Mouse (Mus musculus): ENCODE measurements around the gene Nsun6. TPM values are rescaled to one million over a fixed set of nuclear protein-coding genes. Genes with fewer than 3 reads are reported as not detected.
A peak's percentile ranks its signal among the peaks of the same experiment; 100 is the strongest.

The Nsun6 gene
- total RNA-seq (2014; rRNA removed): 4.8 and 5.8 TPM in 2 replicates
- 0.80 and 1.5 TPM in 2 replicates for polyA plus RNA-seq (2012; rRNA removed)

DNA sequence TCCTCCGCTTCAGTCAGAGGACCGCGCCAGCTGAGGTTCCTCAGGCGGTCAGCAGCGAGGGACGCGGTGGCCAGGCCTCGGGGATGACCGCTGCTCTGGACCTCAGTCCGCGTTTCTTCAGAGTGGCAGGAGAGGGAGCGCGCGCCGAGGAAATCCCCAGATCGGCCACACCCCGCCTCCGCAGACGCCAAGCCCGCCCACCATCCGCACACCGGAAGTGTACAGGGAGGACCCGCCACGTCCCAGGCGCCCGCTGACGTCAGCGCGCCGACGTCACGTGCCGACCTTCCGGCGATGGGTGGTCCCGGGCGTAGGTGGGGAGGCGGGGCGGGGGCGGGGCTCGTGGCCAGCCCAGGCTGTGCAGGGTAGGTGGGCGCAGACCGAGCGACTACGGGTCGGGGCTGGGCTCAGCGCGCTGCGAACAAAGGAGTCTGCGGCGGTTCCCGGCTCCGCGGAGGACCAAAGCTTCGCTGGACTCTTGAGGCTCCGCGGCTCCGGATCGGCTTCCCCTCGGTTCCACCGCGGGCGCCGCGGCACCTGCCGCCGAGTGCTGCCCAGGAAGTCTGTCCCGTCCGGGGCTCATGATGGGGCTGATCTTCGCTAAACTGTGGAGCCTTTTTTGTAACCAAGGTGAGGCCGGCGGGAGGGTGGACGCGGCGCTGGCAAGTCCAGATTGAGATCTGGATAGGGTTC is at the start of gene Nsun6:
TSS of gene Nsun6 (minus strand) at position 125 of the 693 bp plus-strand sequence.
- peak within 1 kb of the TSS; percentile 87 for H3K27ac ChIP-seq (replicated peaks; ENCODE audit: insufficient read depth, low read depth, low read length)
- no peaks in the 10 kb centered on the region for H3K27me3 ChIP-seq (ENCODE audit: control insufficient read depth, insufficient read depth, low read length)
- peaks cover 11% of the 10 kb centered on the region for H3K4me1 ChIP-seq (ENCODE audit: control insufficient read depth, insufficient read depth, low read length)
- peak within 1 kb of the TSS; percentile 73 for H3K4me3 ChIP-seq (ENCODE audit: insufficient read depth, low read depth, low read length)
- peak within 1 kb of the TSS; percentile 83 for H3K9ac ChIP-seq (ENCODE audit: low read depth, low read length)
- peak; percentile 81 for DNase-seq (ENCODE audit: extremely low read depth, low read depth, low spot score)
- peaks cover 7% of the 10 kb centered on the region for H3K79me2 ChIP-seq (ENCODE audit: control insufficient read depth, insufficient read depth, low read length)
- under 1% methylated on average over 75 of the region's 75 CpGs for WGBS
- peaks cover 8% of the 10 kb centered on the region for H3K36me3 ChIP-seq (ENCODE audit: control insufficient read depth, insufficient read depth, low read length)
- TF ChIP-seq POLR2A (IDR thresholded peaks at IDR 0.05; ENCODE audit: extremely low read depth, insufficient read depth, low read length) (peak; percentile 75), CTCF (IDR thresholded peaks at IDR 0.05; ENCODE audit: low read depth, low read length) (peak; percentile 67)

DNA sequence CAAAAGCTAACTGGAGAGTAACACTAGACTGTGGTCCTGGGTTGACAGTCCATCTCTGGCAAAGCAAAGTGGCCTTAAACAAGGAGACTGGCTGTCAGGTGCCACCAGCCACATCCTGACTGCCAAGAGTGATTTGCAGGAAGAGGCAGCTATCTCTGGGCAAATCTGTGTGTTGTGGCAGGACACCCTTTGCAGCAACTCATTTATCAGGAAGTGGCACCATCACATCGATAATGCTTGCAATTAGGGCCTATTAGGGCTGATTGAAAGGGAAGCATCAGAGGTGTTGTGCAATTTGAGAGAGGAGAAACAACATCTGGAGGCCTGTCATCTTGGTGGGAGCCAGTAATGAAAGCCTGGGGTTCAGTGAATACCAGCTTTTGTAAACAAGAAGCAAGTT is 49.5 kb upstream of the Nsun6 start:
- H3K27me3 ChIP-seq (ENCODE audit: control insufficient read depth, insufficient read depth, low read length): no peaks in the 10 kb centered on the region
- no peak overlapping the region for H3K4me3 ChIP-seq (ENCODE audit: insufficient read depth, low read depth, low read length)
- no peak overlapping the region for H3K27ac ChIP-seq (replicated peaks; ENCODE audit: insufficient read depth, low read depth, low read length)
- H3K4me1 ChIP-seq (ENCODE audit: control insufficient read depth, insufficient read depth, low read length): no peaks in the 10 kb centered on the region
- no peak overlapping the region for H3K9ac ChIP-seq (ENCODE audit: low read depth, low read length)
- TF ChIP-seq POLR2A (IDR thresholded peaks at IDR 0.05; ENCODE audit: extremely low read depth, insufficient read depth, low read length): no peak
- no peak for TF ChIP-seq CTCF (IDR thresholded peaks at IDR 0.05; ENCODE audit: low read depth, low read length)
- no peaks in the 10 kb centered on the region for H3K36me3 ChIP-seq (ENCODE audit: control insufficient read depth, insufficient read depth, low read length)
- H3K79me2 ChIP-seq (ENCODE audit: control insufficient read depth, insufficient read depth, low read length): no peaks in the 10 kb centered on the region
- 71% methylated on average over 1 of the region's 1 CpGs for WGBS
- no peak for DNase-seq (ENCODE audit: extremely low read depth, low read depth, low spot score)

DNA sequence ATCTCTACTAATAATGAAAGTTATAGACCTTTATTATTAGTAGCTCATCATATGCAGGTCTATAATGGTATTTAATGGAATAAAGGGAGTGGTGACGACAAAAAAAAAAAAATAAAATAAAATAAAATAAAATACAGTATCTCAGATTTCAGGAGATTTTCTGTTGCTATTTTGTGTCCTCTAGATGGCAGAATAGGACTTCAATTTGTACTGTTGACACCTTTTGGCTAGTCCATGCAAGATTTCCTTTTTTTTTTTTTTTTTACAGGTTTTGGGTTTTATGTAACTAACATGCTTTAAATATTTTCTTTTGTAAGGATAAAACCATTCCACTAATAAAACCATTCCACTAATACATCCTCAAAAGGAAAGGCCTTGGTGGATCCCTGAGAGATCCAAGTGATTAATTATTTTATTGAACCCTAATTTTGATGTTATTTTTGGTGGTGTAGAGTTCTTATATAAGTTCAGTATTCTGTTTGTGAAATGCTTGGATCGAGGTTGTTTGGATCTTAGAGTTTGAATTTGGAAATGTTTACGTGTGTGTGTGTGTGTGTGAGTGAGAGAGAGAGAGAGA is 41.7 kb upstream of the Nsun6 start:
- no peak overlapping the region for H3K4me3 ChIP-seq (ENCODE audit: insufficient read depth, low read depth, low read length)
- H3K27me3 ChIP-seq (ENCODE audit: control insufficient read depth, insufficient read depth, low read length): no peaks in the 10 kb centered on the region
- H3K4me1 ChIP-seq (ENCODE audit: control insufficient read depth, insufficient read depth, low read length): no peaks in the 10 kb centered on the region
- no peaks in the 10 kb centered on the region for H3K79me2 ChIP-seq (ENCODE audit: control insufficient read depth, insufficient read depth, low read length)
- H3K36me3 ChIP-seq (ENCODE audit: control insufficient read depth, insufficient read depth, low read length): no peaks in the 10 kb centered on the region
- no peak overlapping the region for H3K27ac ChIP-seq (replicated peaks; ENCODE audit: insufficient read depth, low read depth, low read length)
- 19% methylated on average over 3 of the region's 3 CpGs for WGBS
- peak; percentile 65 for DNase-seq (ENCODE audit: extremely low read depth, low read depth, low spot score)
- TF ChIP-seq POLR2A (IDR thresholded peaks at IDR 0.05; ENCODE audit: extremely low read depth, insufficient read depth, low read length) (no peak), CTCF (IDR thresholded peaks at IDR 0.05; ENCODE audit: low read depth, low read length) (no peak)
- no peak overlapping the region for H3K9ac ChIP-seq (ENCODE audit: low read depth, low read length)

GRCm38 (mm10) chr2:15087308-15087707 is 32.4 kb upstream of the Nsun6 start:
- H3K4me3 ChIP-seq (ENCODE audit: insufficient read depth, low read depth, low read length): no peak overlapping the region
- no peak overlapping the region for H3K27ac ChIP-seq (replicated peaks; ENCODE audit: insufficient read depth, low read depth, low read length)
- TF ChIP-seq POLR2A (IDR thresholded peaks at IDR 0.05; ENCODE audit: extremely low read depth, insufficient read depth, low read length) (no peak), CTCF (IDR thresholded peaks at IDR 0.05; ENCODE audit: low read depth, low read length) (no peak)
- H3K79me2 ChIP-seq (ENCODE audit: control insufficient read depth, insufficient read depth, low read length): no peaks in the 10 kb centered on the region
- no peak overlapping the region for H3K9ac ChIP-seq (ENCODE audit: low read depth, low read length)
- DNase-seq (ENCODE audit: extremely low read depth, low read depth, low spot score): no peak
- WGBS: 81% methylated on average over 1 of the region's 1 CpGs
- H3K27me3 ChIP-seq (ENCODE audit: control insufficient read depth, insufficient read depth, low read length): no peaks in the 10 kb centered on the region
- no peaks in the 10 kb centered on the region for H3K4me1 ChIP-seq (ENCODE audit: control insufficient read depth, insufficient read depth, low read length)
- 0 out of 2 replicates have a peak, but pooled peaks cover 1% of the 10 kb centered on the region for H3K36me3 ChIP-seq (ENCODE audit: control insufficient read depth, insufficient read depth, low read length)

DNA sequence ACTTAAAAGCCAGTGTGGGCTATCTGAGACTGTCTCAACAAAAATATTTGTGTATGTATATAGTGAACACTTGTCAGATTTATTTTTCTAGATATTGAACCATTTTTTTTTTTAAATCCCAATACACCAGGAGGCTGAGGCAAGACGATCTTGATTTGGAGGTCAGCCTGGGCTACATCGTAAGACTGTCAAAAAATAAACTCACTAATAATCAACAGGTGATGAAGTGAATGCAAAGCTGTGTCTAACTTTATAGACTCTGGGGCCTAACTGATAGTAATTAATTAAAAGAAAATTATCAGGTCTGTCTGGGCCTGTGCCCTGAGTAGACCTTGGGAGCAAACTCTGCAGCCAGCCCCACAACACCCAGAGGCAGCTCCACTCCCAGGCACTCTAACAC is 28.8 kb upstream of the Nsun6 start:
- H3K79me2 ChIP-seq (ENCODE audit: control insufficient read depth, insufficient read depth, low read length): no peaks in the 10 kb centered on the region
- H3K9ac ChIP-seq (ENCODE audit: low read depth, low read length): no peak overlapping the region
- H3K4me1 ChIP-seq (ENCODE audit: control insufficient read depth, insufficient read depth, low read length): no peaks in the 10 kb centered on the region
- DNase-seq (ENCODE audit: extremely low read depth, low read depth, low spot score): no peak
- H3K36me3 ChIP-seq (ENCODE audit: control insufficient read depth, insufficient read depth, low read length): peaks cover 20% of the 10 kb centered on the region
- no peaks in the 10 kb centered on the region for H3K27me3 ChIP-seq (ENCODE audit: control insufficient read depth, insufficient read depth, low read length)
- no peak for TF ChIP-seq POLR2A (IDR thresholded peaks at IDR 0.05; ENCODE audit: extremely low read depth, insufficient read depth, low read length)
- TF ChIP-seq CTCF (IDR thresholded peaks at IDR 0.05; ENCODE audit: low read depth, low read length): no peak
- 95% methylated on average over 2 of the region's 2 CpGs for WGBS
- H3K27ac ChIP-seq (replicated peaks; ENCODE audit: insufficient read depth, low read depth, low read length): no peak overlapping the region
- no peak overlapping the region for H3K4me3 ChIP-seq (ENCODE audit: insufficient read depth, low read depth, low read length)

DNA sequence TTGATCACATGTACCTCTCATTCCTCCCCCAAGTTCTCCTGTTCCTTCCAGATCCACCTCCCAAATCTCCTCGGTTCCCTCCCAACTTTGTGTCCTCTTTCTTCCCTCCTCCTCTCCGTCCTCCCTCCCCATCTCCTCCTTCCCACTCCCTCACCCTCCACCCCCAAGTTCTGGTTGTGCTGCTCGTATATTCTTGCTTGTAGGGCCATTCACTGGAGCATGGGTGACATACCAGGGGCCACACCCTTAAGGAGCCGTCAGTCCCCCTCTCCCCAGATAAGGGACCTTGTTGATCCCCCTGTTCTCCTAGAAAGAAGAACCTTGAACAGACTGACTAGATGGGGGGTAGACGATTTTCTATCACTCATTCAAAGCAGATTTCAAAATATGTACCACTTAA is 12.2 kb upstream of the Nsun6 start:
- H3K79me2 ChIP-seq (ENCODE audit: control insufficient read depth, insufficient read depth, low read length): peaks cover 19% of the 10 kb centered on the region; the same call in 1 of the 2 replicates
- TF ChIP-seq POLR2A (IDR thresholded peaks at IDR 0.05; ENCODE audit: extremely low read depth, insufficient read depth, low read length) (no peak), CTCF (IDR thresholded peaks at IDR 0.05; ENCODE audit: low read depth, low read length) (no peak)
- no peak overlapping the region for H3K4me3 ChIP-seq (ENCODE audit: insufficient read depth, low read depth, low read length)
- H3K9ac ChIP-seq (ENCODE audit: low read depth, low read length): no peak overlapping the region
- 75% methylated on average over 5 of the region's 5 CpGs for WGBS
- peaks cover 10% of the 10 kb centered on the region for H3K36me3 ChIP-seq (ENCODE audit: control insufficient read depth, insufficient read depth, low read length)
- no peaks in the 10 kb centered on the region for H3K27me3 ChIP-seq (ENCODE audit: control insufficient read depth, insufficient read depth, low read length)
- H3K4me1 ChIP-seq (ENCODE audit: control insufficient read depth, insufficient read depth, low read length): peaks cover 35% of the 10 kb centered on the region
- DNase-seq (ENCODE audit: extremely low read depth, low read depth, low spot score): no peak
- peak overlapping the region; percentile 20; the same call in 1 of the 2 replicates for H3K27ac ChIP-seq (replicated peaks; ENCODE audit: insufficient read depth, low read depth, low read length)
